Mouse (Mus musculus) brain, adult 10 weeks (tissue): Measurements from ENCODE around the gene Rtn3. TPM values are rescaled to one million over a fixed set of nuclear protein-coding genes. Genes with fewer than 3 reads are reported as not detected.

ENCODE experiments used
- polyA plus RNA-seq: library from polyadenylated mRNA; stranded (reverse); fragments of 350-450 nt; fragmentation: Illumina TruSeq; extraction: RNeasy Lipid Tissue Mini Kit (QIAGEN cat#74804); gene quantifications from one replicate; pipeline ENCODE4 v1.2.3, GENCODE M21; 2015; ENCODE audit warnings: low read depth, low replicate concordance

Gene Rtn3
- polyA plus RNA-seq: 871 TPM

GRCm38 (mm10) chr19:7482599-7483511 is at the start of gene Rtn3:
Gene Rtn3, minus strand, starts transcription at chr19:7483281.

GRCm38 (mm10) chr19:7493352-7494186 is 10.5 kb upstream of the Rtn3 start, which contains the start of gene Atl3:
Gene Atl3, plus strand, starts transcription at chr19:7494040.

GRCm38 (mm10) chr19:7416834-7417735 is 66.0 kb downstream of the Rtn3 start, which contains the start of gene 2700081O15Rik:
Gene 2700081O15Rik, plus strand, starts transcription at chr19:7417625.

GRCm38 (mm10) chr19:7382903-7383865 is 99.9 kb downstream of the Rtn3 start, which contains the start of gene Spindoc:
Gene Spindoc, minus strand, starts transcription at chr19:7382994.

Other genes starting within 250 kb of the Rtn3 start
- gene Naa40, start 242.1 kb downstream of the Rtn3 start, polyA plus RNA-seq: 32.4 TPM
- gene Rcor2, start 216.0 kb downstream of the Rtn3 start, polyA plus RNA-seq: 9.6 TPM
- 60.8 TPM for gene Mark2, start 141.4 kb downstream of the Rtn3 start, polyA plus RNA-seq
- gene Spindoc, start 100.3 kb downstream of the Rtn3 start, polyA plus RNA-seq: 20.1 TPM
- gene 2700081O15Rik, start 65.7 kb downstream of the Rtn3 start, polyA plus RNA-seq: 18.2 TPM
- gene Atl3, start 10.8 kb upstream of the Rtn3 start, polyA plus RNA-seq: 20.2 TPM
- 53.6 TPM for gene Pla2g16, start 74.2 kb upstream of the Rtn3 start, polyA plus RNA-seq
- not detected for gene Lgals12, start 123.9 kb upstream of the Rtn3 start, polyA plus RNA-seq
- gene Hrasls5, start 129.3 kb upstream of the Rtn3 start, polyA plus RNA-seq: not detected
- gene Slc22a19, start 228.0 kb upstream of the Rtn3 start, polyA plus RNA-seq: not detected